Mouse (Mus musculus) embryo, embryonic 11.5 days (tissue): ENCODE results near the gene Psg17.
"Not testable (repeated sequence)": the region's sequence is repeated elsewhere in the genome, so short reads cannot be mapped to it uniquely, and the experiment has no call there.

Experiments used
- DNase-seq: peaks from one replicate; pipeline ENCODE4 v3.0.0-alpha.2; 2012; ENCODE audit warnings: low read depth, low spot score

The Psg17 gene

GRCm38 (mm10) chr7:18821507-18821906 is at the start of gene Psg17:
Psg17 (minus strand) TSS chr7:18821607.
- DNase-seq = no peak

- DNase-seq = not testable (repeated sequence)
Observed at GRCm38 (mm10) chr7:18871031-18871430, 49.6 kb upstream of the Psg17 start, which contains the start of gene Pglyrp1. Pglyrp1 (plus strand) TSS chr7:18871331.

GRCm38 (mm10) chr7:18868491-18868890 is 47.1 kb upstream of the Psg17 start:
- no peak for DNase-seq

- DNase-seq = no peak
Observed at GRCm38 (mm10) chr7:18862801-18863200, 41.4 kb upstream of the Psg17 start.

- no peak for DNase-seq
Observed at GRCm38 (mm10) chr7:18858310-18858916, 37.0 kb upstream of the Psg17 start.

- no peak for DNase-seq
Observed at GRCm38 (mm10) chr7:18848395-18848794, 27.0 kb upstream of the Psg17 start.

GRCm38 (mm10) chr7:18844811-18845210 is 23.4 kb upstream of the Psg17 start:
- DNase-seq = no peak

- DNase-seq = no peak
Observed at GRCm38 (mm10) chr7:18841174-18841567, 19.8 kb upstream of the Psg17 start.

- DNase-seq = peak; percentile 19
Observed at GRCm38 (mm10) chr7:18840386-18841173, 19.2 kb upstream of the Psg17 start.

GRCm38 (mm10) chr7:18839865-18840264 is 18.5 kb upstream of the Psg17 start, which contains the start of gene Mill2:
Mill2 (plus strand) TSS chr7:18839966.
- DNase-seq = no peak

- no peak for DNase-seq
Observed at GRCm38 (mm10) chr7:18832298-18832697, 10.9 kb upstream of the Psg17 start.

- no peak for DNase-seq
Observed at GRCm38 (mm10) chr7:18829545-18829944, 8.1 kb upstream of the Psg17 start.

GRCm38 (mm10) chr7:18828592-18828991 is 7.2 kb upstream of the Psg17 start:
- DNase-seq = no peak

- DNase-seq = no peak
Observed at GRCm38 (mm10) chr7:18827792-18828546, 6.6 kb upstream of the Psg17 start.

- no peak for DNase-seq
Observed at GRCm38 (mm10) chr7:18818301-18818700, 3.1 kb downstream of the Psg17 start.

GRCm38 (mm10) chr7:18803526-18803925 is 17.9 kb downstream of the Psg17 start:
- DNase-seq = no peak

- DNase-seq = no peak
Observed at GRCm38 (mm10) chr7:18799129-18799528, 22.3 kb downstream of the Psg17 start.

GRCm38 (mm10) chr7:18798420-18798819 is 23.0 kb downstream of the Psg17 start, which contains the start of gene Psg19:
Psg19 (minus strand) TSS chr7:18798520.
- DNase-seq = no peak

GRCm38 (mm10) chr7:18790671-18791070 is 30.7 kb downstream of the Psg17 start:
- not testable (repeated sequence) for DNase-seq

- DNase-seq = not testable (repeated sequence)
Observed at GRCm38 (mm10) chr7:18781301-18781700, 40.1 kb downstream of the Psg17 start.

GRCm38 (mm10) chr7:18779337-18779781 is 42.0 kb downstream of the Psg17 start:
- DNase-seq = no peak
